Mouse (Mus musculus) stomach, postnatal 0 days (tissue): ENCODE measurements around the gene Tgm6. TPM values are rescaled to one million over a fixed set of nuclear protein-coding genes. Genes with fewer than 3 reads are reported as not detected.

ENCODE experiments used
- ATAC-seq: fragments of 200-750 bp; cut with Nextera tagmentation; 2 replicates; pipeline ENCODE4 v1.8.0; 2017; ENCODE audit not compliant: low FRiP score, low TSS enrichment
- DNase-seq: peaks from one replicate; pipeline ENCODE4 v3.0.0-alpha.2; 2016; ENCODE audit warnings: low spot score
- H3K27ac ChIP-seq: fragments of 300-500 bp; sonication (generic); replicated peaks from 2 replicates; pipeline ENCODE4 v1.5.1; 2014; ENCODE audit warnings: mild to moderate bottlenecking, control low read depth
- H3K27me3 ChIP-seq: fragments of 300-500 bp; sonication (generic); 2 replicates; pipeline ENCODE4 v1.6.1; 2014; ENCODE audit warnings: low read length; ENCODE audit not compliant: control insufficient read depth, insufficient read depth
- H3K36me3 ChIP-seq: fragments of 300-500 bp; sonication (generic); 2 replicates; pipeline ENCODE4 v1.6.1; 2014; ENCODE audit warnings: low read length, mixed read lengths; ENCODE audit not compliant: control insufficient read depth, insufficient read depth
- H3K4me1 ChIP-seq: fragments of 300-500 bp; sonication (generic); replicated peaks from 2 replicates; pipeline ENCODE4 v1.6.1; 2014; ENCODE audit warnings: antibody characterized with exemption; ENCODE audit not compliant: control insufficient read depth, insufficient read depth
- H3K4me2 ChIP-seq: fragments of 300-500 bp; sonication (generic); replicated peaks from 2 replicates; pipeline ENCODE4 v1.6.1; 2014; ENCODE audit warnings: low read depth, mild to moderate bottlenecking, control low read depth, moderate library complexity
- H3K4me3 ChIP-seq: fragments of 300-500 bp; sonication (generic); 2 replicates; pipeline ENCODE4 v1.5.1; 2014; ENCODE audit warnings: low read depth, low read length, control low read depth
- H3K9ac ChIP-seq: fragments of 300-500 bp; sonication (generic); 2 replicates; pipeline ENCODE4 v1.6.1; 2014; ENCODE audit warnings: mild to moderate bottlenecking, low read length, control low read depth, mixed read lengths
- H3K9me3 ChIP-seq: fragments of 300-500 bp; sonication (generic); 2 replicates; pipeline ENCODE4 v1.6.1; 2016; ENCODE audit warnings: low read length; ENCODE audit not compliant: control insufficient read depth
- CTCF ChIP-seq: IDR thresholded peaks from 2 replicates; pipeline ENCODE4 v1.5.1; 2016; ENCODE audit warnings: antibody characterized with exemption, low read depth, mild to moderate bottlenecking, moderate library complexity
- EP300 ChIP-seq: optimal IDR thresholded peaks from 2 replicates; pipeline ENCODE3; 2016; ENCODE audit warnings: antibody characterized with exemption
- WGBS: fragments of 180-500 bp; shearing (Covaris S2); extraction: QIAGEN DNeasy Blood & Tissue Kit; methylation state at CpG from one replicate; pipeline ENCODE4 v1.1.7; 2014; 5-methylcytosine and 5-hydroxymethylcytosine counted together
- polyA plus RNA-seq: library from polyadenylated mRNA; unstranded; fragments of >200 nt; fragmentation: Nextera tagmentation; extraction: Ambion mirVana; gene quantifications from 2 replicates; pipeline ENCODE4 v1.2.1, GENCODE M21; 2015

Tgm6 gene
- polyA plus RNA-seq, 1 experiment from 2014 or later, result not detected

DNA sequence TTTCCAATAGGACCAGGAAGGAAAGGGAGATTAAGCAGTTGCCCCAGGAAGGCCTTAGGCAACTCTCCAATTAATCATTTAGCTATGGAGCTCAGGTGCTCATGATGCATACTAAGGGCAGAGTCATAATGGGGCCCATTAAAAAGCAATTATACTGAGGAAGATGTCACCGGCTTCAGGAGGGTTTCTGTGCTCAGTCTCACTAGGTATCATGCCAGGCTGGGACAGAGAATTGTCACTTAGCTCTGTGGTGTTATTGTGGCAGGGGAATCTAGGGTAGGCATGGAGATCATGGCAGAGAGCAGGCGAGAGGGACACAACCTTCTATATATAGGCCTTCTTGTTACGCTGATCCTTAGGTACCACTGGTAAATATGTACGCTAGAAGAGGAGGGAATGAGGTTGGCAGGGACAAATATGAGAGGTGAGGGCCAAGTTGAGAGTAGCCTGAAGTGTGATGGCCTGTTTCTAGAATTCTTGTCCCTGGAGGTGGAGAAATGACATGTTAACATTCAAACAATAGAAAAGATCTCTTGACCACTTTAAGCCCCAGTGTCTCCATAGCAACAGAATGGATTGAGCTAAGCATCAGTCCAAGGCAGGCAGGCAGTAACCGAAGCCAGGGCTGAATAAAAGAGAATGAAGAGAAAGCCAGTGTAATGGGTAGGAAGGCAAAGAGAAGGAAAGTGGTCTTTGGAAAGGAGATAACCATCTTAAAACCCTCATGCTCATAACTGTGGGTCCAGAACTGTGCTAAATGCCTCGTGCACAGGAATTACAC is 13.3 kb downstream of the Tgm6 start:
- Histone ChIP-seq H3K4me3 (no peak overlapping the region), H3K9me3 (no peaks in the 10 kb centered on the region), H3K9ac (no peak overlapping the region), H3K4me2 (no peak overlapping the region), H3K4me1 (no peaks in the 10 kb centered on the region), H3K36me3 (no peaks in the 10 kb centered on the region), H3K27ac (no peak overlapping the region), H3K27me3 (no peaks in the 10 kb centered on the region)
- WGBS, result 79% methylated on average over 6 of the region's 6 CpGs
- TF ChIP-seq EP300, result no peak
- TF ChIP-seq CTCF, result no peak
- ATAC-seq (no peak), DNase-seq (peak; percentile 4)

- Histone ChIP-seq H3K27me3 (no peaks in the 10 kb centered on the region), H3K9me3 (no peaks in the 10 kb centered on the region), H3K9ac (no peak overlapping the region), H3K4me1 (no peaks in the 10 kb centered on the region), H3K36me3 (no peaks in the 10 kb centered on the region), H3K4me3 (no peak overlapping the region), H3K4me2 (no peak overlapping the region), H3K27ac (no peak overlapping the region)
- no peak for DNase-seq
- 45% methylated on average over 1 of the region's 1 CpGs for WGBS
- no peak for TF ChIP-seq EP300
- TF ChIP-seq CTCF, result no peak
- ATAC-seq, result no peak
These were observed 13.9 kb downstream of the Tgm6 start for GRCm38 (mm10) chr2:130126073-130126472.

DNA sequence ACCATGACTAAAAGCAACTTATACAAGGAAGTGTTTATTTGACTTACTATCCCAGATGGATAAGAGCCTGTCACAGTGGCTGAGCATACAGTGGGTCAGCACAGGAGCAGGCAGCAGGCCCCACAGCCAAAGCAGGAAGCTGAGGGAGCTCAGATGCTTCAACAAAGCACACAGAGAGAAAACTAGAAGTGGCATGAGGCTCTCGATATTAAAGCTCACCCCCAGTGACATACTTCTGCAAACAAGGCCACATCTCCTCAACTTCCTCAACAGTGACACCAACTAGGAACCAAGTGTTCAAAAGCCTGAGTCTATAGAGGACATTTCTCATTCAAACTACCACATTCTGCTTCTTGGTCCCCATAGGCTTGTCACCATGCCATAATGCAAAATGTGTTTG is 17.5 kb downstream of the Tgm6 start:
- Histone ChIP-seq H3K4me2 (no peak overlapping the region), H3K9me3 (no peaks in the 10 kb centered on the region), H3K4me3 (no peak overlapping the region), H3K27me3 (no peaks in the 10 kb centered on the region), H3K36me3 (no peaks in the 10 kb centered on the region), H3K27ac (no peak overlapping the region), H3K9ac (no peak overlapping the region), H3K4me1 (no peaks in the 10 kb centered on the region)
- ATAC-seq (no peak), DNase-seq (no peak)
- WGBS, result 41% methylated on average over 1 of the region's 1 CpGs
- TF ChIP-seq EP300, result no peak
- TF ChIP-seq CTCF, result no peak

- no peaks in the 10 kb centered on the region for H3K36me3 ChIP-seq
- no peak for ATAC-seq
- 89% methylated on average over 8 of the region's 8 CpGs for WGBS
- H3K27me3 ChIP-seq, result no peaks in the 10 kb centered on the region
- DNase-seq, result no peak
- H3K9ac ChIP-seq, result no peak overlapping the region
- no peaks in the 10 kb centered on the region for H3K9me3 ChIP-seq
- H3K4me3 ChIP-seq, result no peak overlapping the region
- H3K4me1 ChIP-seq, result no peaks in the 10 kb centered on the region
- TF ChIP-seq EP300 (no peak), CTCF (no peak)
- H3K27ac ChIP-seq, result no peak overlapping the region
- H3K4me2 ChIP-seq, result no peak overlapping the region
These were observed 30.8 kb downstream of the Tgm6 start for GRCm38 (mm10) chr2:130143011-130143410.

DNA sequence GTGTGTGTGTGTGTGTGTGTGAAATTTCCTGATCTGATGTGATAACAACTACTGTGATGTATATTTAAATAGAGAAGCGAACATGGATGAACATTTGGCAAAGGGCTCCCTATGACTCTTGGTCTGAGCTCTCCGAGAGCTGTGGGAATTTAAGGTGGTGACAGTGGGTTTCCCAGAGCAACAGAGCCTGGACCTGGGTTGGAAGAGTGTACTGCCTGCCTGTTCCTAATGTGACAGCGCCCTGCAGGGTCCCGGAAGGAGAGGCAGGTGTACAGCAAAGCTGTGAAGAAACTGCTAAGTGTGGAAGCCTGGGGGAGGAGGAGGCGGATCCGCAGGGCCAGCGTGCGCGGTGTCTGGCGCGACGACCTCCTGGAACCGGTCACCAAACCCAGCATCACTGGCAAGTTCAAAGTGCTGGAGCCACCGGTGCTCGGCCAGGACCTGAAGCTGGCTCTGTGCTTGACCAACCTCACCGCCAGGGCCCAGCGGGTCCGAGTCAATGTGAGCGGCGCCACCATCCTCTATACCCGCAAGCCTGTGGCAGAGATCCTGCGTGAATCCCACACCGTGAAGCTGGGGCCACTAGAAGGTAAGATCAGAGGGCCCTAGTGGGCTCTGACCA is 32.6 kb downstream of the Tgm6 start:
- Histone ChIP-seq H3K9ac (no peak overlapping the region), H3K36me3 (no peaks in the 10 kb centered on the region), H3K27ac (no peak overlapping the region), H3K27me3 (no peaks in the 10 kb centered on the region), H3K4me3 (no peak overlapping the region), H3K9me3 (no peaks in the 10 kb centered on the region), H3K4me2 (no peak overlapping the region), H3K4me1 (no peaks in the 10 kb centered on the region)
- no peak for TF ChIP-seq CTCF
- no peak for TF ChIP-seq EP300
- 78% methylated on average over 23 of the region's 23 CpGs for WGBS
- DNase-seq, result no peak
- ATAC-seq, result no peak

DNA sequence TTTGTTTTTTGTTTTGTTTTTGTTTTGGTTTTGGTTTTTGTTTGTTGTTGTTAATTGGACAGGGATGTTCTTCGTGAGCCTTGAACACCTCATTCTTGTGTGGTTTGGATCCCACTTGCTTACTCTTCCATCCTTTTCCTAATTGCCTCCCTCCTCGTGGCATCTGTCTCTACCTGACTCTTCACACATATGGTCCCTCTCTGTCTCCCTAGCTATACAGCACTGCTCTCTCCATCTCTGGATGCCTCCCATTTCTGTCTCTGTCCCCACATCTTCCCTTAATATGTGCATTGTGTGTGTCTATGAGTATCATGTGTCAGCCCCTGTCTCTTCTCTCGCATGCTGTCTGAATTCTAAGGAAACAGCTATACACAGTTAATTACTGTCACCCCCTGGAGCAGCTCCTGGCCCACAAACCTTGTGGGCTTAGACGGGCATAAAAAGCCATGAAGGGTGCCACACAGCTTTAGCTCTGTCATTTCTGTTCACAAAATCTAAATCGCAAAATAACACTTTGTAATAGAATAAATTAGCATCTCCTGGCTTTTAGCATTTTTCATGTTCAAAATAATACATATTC is 34.0 kb downstream of the Tgm6 start:
- ATAC-seq (no peak), DNase-seq (no peak)
- H3K9ac ChIP-seq, result no peak overlapping the region
- no peak overlapping the region for H3K4me3 ChIP-seq
- H3K27ac ChIP-seq, result no peak overlapping the region
- no peak overlapping the region for H3K4me2 ChIP-seq
- H3K9me3 ChIP-seq, result no peaks in the 10 kb centered on the region
- no peaks in the 10 kb centered on the region for H3K36me3 ChIP-seq
- no peak for TF ChIP-seq CTCF
- TF ChIP-seq EP300, result no peak
- no peaks in the 10 kb centered on the region for H3K4me1 ChIP-seq
- H3K27me3 ChIP-seq, result no peaks in the 10 kb centered on the region
- WGBS, result 79% methylated on average over 5 of the region's 5 CpGs
